Mouse (Mus musculus): ENCODE measurements around the gene Fam162a.

DNA sequence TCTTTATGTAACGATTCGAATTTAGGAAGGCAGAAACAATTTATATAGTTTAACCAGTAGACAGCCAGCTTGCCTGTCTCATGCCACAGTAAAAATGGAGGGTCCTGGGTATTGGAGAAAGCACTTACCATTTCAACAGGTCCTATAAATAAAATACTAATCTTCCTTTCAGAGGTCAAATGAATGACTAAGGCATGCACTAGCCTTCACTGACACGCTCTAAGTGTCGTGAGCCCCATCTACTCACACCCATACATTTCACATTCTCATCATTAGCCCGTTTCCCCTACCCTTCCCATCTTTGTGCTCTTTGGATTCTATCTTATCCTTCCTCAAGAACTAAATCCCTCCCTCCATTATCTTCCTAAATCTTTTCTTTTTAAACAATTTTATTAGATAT lies 6.5 kb downstream of the Fam162a start:
- no peak for TF ChIP-seq GATA1 (IDR thresholded peaks at IDR 0.05; ENCODE audit: low read depth, low read length)
- no peak for TF ChIP-seq CHD1 (IDR thresholded peaks at IDR 0.05; ENCODE audit: low read depth, low read length)
- no peak for TF ChIP-seq E2F4 (IDR thresholded peaks at IDR 0.05; ENCODE audit: borderline replicate concordance, low read depth, low read length)
- TF ChIP-seq MYC (IDR thresholded peaks at IDR 0.05; ENCODE audit: low read depth, low read length), result no peak
- TF ChIP-seq CTCF (IDR thresholded peaks at IDR 0.05 in 2 of 3, conservative IDR thresholded peaks at IDR 0.05 in 1 of 3; ENCODE audit: control insufficient read depth in 1 of 3, insufficient read depth in 1 of 3, low read depth in 2 of 3, low read length in 3 of 3, poor library complexity in 1 of 3, severe bottlenecking in 1 of 3), result no peak
- TF ChIP-seq EP300 (IDR thresholded peaks at IDR 0.05; ENCODE audit: low read depth in 1 of 2, low read length in 2 of 2), result no peak
- TF ChIP-seq NELFE (IDR thresholded peaks at IDR 0.05; ENCODE audit: low read depth, low read length), result no peak
